Mouse (Mus musculus) inflammation-experienced regulatory T-cells, adult 16 weeks (primary cell): ENCODE measurements around the gene Zp2. TPM values are rescaled to one million over a fixed set of nuclear protein-coding genes. Genes with fewer than 3 reads are reported as not detected.

Experiments
- polyA plus RNA-seq: library from polyadenylated mRNA; unstranded; fragments of 100-300 nt; shearing (Covaris generic); gene quantifications from one replicate; pipeline ENCODE4 v1.2.1, GENCODE M21; 2017

The Zp2 gene
- polyA plus RNA-seq = not detected

GRCm38 (mm10) chr7:120145191-120145590 is at the start of gene Zp2:
TSS of gene Zp2 (minus strand) at chr7:120145291.

GRCm38 (mm10) chr7:120173603-120174244 is 28.6 kb upstream of the Zp2 start, which contains the start of gene Anks4b:
TSS of gene Anks4b (plus strand) at chr7:120173858.

DNA sequence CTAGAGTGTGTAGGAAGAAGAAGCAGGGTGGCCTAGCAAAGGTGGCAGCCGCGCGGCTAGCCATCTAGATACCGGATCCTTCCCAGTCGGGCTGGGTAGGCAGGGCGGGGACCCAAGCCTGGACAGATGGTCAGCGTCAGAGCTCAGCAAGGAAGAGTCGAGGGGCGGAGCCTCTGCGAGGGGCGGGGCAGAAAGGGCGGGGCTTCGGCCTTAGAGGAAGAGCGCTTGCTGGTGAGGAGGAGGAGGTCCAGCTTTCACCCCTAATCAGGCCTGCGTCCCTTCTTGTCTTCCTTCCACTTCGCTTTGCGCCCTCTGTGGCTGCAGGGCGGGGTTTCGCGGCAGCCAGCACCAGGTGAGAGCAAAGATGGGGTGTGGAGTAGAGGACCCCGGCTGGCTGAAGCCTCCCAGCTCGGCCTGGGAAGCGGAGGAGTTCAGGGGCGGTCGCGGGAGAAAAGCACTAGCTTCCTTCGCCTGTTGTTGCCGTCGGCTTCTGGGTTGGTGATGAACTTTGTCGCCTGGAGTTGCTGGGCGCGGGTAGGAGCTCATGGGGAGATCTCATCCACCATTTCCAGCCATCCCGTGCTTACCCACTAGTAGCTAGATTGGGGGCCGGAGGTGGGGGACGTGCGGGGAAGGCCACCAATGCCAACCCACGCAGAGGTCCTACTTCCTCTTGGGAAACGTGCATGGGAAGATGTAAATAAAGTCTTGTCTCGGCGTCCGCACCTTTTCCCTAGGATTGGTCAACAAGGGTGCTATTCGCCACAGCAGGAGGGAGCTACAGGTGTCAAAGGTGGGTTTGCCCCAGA is 42.7 kb downstream of the Zp2 start, which contains the start of gene Tmem159:
Gene Tmem159 (plus strand): TSS at position 190 of the 809 bp plus-strand sequence.

GRCm38 (mm10) chr7:120095180-120095579 is 49.9 kb downstream of the Zp2 start, which contains the start of gene Dnah3:
TSS of gene Dnah3 (minus strand) at chr7:120095280.

Other genes starting within 250 kb of the Zp2 start
- 18.6 TPM for gene Lyrm1, start 249.4 kb downstream of the Zp2 start, polyA plus RNA-seq
- gene Dcun1d3, start 249.0 kb downstream of the Zp2 start, polyA plus RNA-seq = 19.8 TPM
- gene Dnah3, start 50.0 kb downstream of the Zp2 start, polyA plus RNA-seq = 0.07 TPM
- gene Tmem159, start 42.9 kb downstream of the Zp2 start, polyA plus RNA-seq = 9.3 TPM
- not detected for gene Anks4b, start 28.6 kb upstream of the Zp2 start, polyA plus RNA-seq
- not detected for gene Crym, start 56.8 kb upstream of the Zp2 start, polyA plus RNA-seq
- gene Abca14, start 58.7 kb upstream of the Zp2 start, polyA plus RNA-seq = not detected
- gene Abca15, start 183.4 kb upstream of the Zp2 start, polyA plus RNA-seq = not detected